Mouse (Mus musculus): ENCODE measurements around the gene Spata45. TPM values are rescaled to one million over a fixed set of nuclear protein-coding genes. Genes with fewer than 3 reads are reported as not detected.
A peak's percentile ranks its signal among the peaks of the same experiment; 100 is the strongest.

Spata45 gene
- polyA plus RNA-seq, 1 experiment, result not detected

- Histone ChIP-seq H3K9me3 (ENCODE audit: control insufficient read depth, low read length) (peaks cover 2% of the 10 kb centered on the region; the same call in 1 of the 2 replicates), H3K4me3 (replicated peaks) (no peak overlapping the region), H3K4me1 (ENCODE audit: control insufficient read depth) (peaks cover 25% of the 10 kb centered on the region), H3K36me3 (ENCODE audit: control insufficient read depth) (peaks cover 31% of the 10 kb centered on the region), H3K27me3 (ENCODE audit: control insufficient read depth) (no peaks in the 10 kb centered on the region)
- TF ChIP-seq TAL1 (IDR thresholded peaks at IDR 0.05; ENCODE audit: low read length), result no peak
- TF ChIP-seq GATA1 (IDR thresholded peaks at IDR 0.05; ENCODE audit: low read length), result no peak
Observed at GRCm38 (mm10) chr1:191055533-191055873, 19.1 kb downstream of the Spata45 start.

- no peak overlapping the region for H3K4me3 ChIP-seq (replicated peaks)
- peaks cover 23% of the 10 kb centered on the region for H3K36me3 ChIP-seq (ENCODE audit: control insufficient read depth)
- no peaks in the 10 kb centered on the region for H3K27me3 ChIP-seq (ENCODE audit: control insufficient read depth)
- H3K9me3 ChIP-seq (ENCODE audit: control insufficient read depth, low read length), result no peaks in the 10 kb centered on the region
- H3K4me1 ChIP-seq (ENCODE audit: control insufficient read depth), result peaks cover 38% of the 10 kb centered on the region
- TF ChIP-seq GATA1 (IDR thresholded peaks at IDR 0.05; ENCODE audit: low read length), result no peak
- no peak for TF ChIP-seq TAL1 (IDR thresholded peaks at IDR 0.05; ENCODE audit: low read length)
Observed at GRCm38 (mm10) chr1:191057461-191057860, 21.0 kb downstream of the Spata45 start.

- peaks cover 35% of the 10 kb centered on the region for H3K36me3 ChIP-seq (ENCODE audit: control insufficient read depth)
- H3K4me1 ChIP-seq (ENCODE audit: control insufficient read depth), result peaks cover 39% of the 10 kb centered on the region
- no peaks in the 10 kb centered on the region for H3K9me3 ChIP-seq (ENCODE audit: control insufficient read depth, low read length)
- H3K27me3 ChIP-seq (ENCODE audit: control insufficient read depth), result no peaks in the 10 kb centered on the region
- H3K4me3 ChIP-seq (replicated peaks), result peak overlapping the region; percentile 82
- no peak for TF ChIP-seq TAL1 (IDR thresholded peaks at IDR 0.05; ENCODE audit: low read length)
- TF ChIP-seq GATA1 (IDR thresholded peaks at IDR 0.05; ENCODE audit: low read length), result no peak
Observed at GRCm38 (mm10) chr1:191062241-191062780, 25.9 kb downstream of the Spata45 start.

DNA sequence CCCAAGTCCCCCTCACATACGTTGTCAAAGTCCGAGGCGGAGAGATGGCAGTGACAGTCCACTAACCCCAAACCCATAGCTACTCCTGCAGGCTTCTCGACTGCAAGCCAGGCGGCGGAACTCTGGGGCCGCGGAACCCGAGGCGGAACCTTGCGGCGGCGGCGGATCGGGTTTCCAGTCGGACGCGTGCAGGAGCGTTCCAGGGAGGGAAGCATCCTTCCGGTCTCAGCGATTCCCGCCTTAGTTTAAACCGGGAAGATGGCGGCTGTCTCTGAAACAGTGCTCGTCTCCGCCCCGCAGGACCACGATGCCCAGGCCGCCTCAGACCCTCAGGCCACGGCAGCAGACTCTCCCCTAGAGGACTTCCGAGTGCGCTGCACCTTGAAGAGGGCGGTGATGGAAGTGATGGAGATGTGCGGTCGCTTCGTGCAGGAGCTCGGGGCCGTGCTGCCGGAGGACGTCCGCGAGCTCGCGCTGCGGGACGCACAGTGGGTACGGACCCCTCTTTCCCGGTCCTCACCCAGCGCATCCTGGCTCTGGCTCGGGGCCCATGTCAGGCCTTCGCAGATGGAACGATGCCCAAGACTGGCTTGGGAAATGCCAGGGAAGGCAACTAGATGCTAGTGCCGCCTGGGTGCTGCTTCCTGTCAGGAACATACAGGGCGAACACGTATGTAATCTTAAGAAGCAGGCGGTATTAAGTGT, 26.5 kb downstream of the Spata45 start, which contains the start of the genes Tatdn3 and Nsl1:
TSS of gene Tatdn3 (minus strand) at position 152 of the 705 bp plus-strand sequence.
TSS of gene Nsl1 (plus strand) at position 232 of the 705 bp plus-strand sequence.
- Histone ChIP-seq H3K27me3 (ENCODE audit: control insufficient read depth) (no peaks in the 10 kb centered on the region), H3K36me3 (ENCODE audit: control insufficient read depth) (peaks cover 41% of the 10 kb centered on the region)
- TF ChIP-seq GATA1 (IDR thresholded peaks at IDR 0.05; ENCODE audit: low read length) (no peak), TAL1 (IDR thresholded peaks at IDR 0.05; ENCODE audit: low read length) (no peak)

GRCm38 (mm10) chr1:191063700-191064099, 27.3 kb downstream of the Spata45 start:
- TF ChIP-seq TAL1 (IDR thresholded peaks at IDR 0.05; ENCODE audit: low read length) (no peak), GATA1 (IDR thresholded peaks at IDR 0.05; ENCODE audit: low read length) (no peak)
- H3K36me3 ChIP-seq (ENCODE audit: control insufficient read depth), result peaks cover 41% of the 10 kb centered on the region
- H3K27me3 ChIP-seq (ENCODE audit: control insufficient read depth), result no peaks in the 10 kb centered on the region
- peak overlapping the region; percentile 82 for H3K4me3 ChIP-seq (replicated peaks)
- H3K9me3 ChIP-seq (ENCODE audit: control insufficient read depth, low read length), result no peaks in the 10 kb centered on the region
- peaks cover 37% of the 10 kb centered on the region for H3K4me1 ChIP-seq (ENCODE audit: control insufficient read depth)

More for the DNA sequence above, 26.5 kb downstream of the Spata45 start, which contains the start of the genes Tatdn3 and Nsl1:
- Histone ChIP-seq H3K4me3 (replicated peaks) (peak within 1 kb of the TSS; percentile 82), H3K4me1 (ENCODE audit: control insufficient read depth) (peaks cover 39% of the 10 kb centered on the region), H3K9me3 (ENCODE audit: control insufficient read depth, low read length) (no peaks in the 10 kb centered on the region)

DNA sequence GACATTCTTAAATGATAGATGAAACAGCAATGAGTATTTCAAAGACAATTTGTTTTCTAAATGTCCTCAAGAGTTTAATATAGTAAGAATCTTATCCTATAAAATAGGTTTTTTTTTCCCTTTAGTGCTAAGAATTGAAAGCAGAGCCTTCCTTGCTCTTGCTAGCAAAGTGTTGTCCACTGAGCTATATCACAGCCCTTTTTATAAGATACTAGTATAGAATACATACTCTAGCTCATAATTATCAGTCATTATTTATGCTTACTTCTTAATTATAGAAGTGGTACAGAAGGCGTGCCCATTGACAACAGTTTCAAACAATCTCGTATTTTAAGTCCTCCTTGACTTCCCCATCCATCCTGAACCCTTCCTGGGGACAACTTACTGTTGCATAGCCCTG, 28.1 kb downstream of the Spata45 start:
- TF ChIP-seq TAL1 (IDR thresholded peaks at IDR 0.05; ENCODE audit: low read length) (no peak), GATA1 (IDR thresholded peaks at IDR 0.05; ENCODE audit: low read length) (no peak)
- Histone ChIP-seq H3K36me3 (ENCODE audit: control insufficient read depth) (peaks cover 50% of the 10 kb centered on the region), H3K9me3 (ENCODE audit: control insufficient read depth, low read length) (no peaks in the 10 kb centered on the region), H3K4me1 (ENCODE audit: control insufficient read depth) (peaks cover 37% of the 10 kb centered on the region), H3K27me3 (ENCODE audit: control insufficient read depth) (no peaks in the 10 kb centered on the region), H3K4me3 (replicated peaks) (peak overlapping the region; percentile 82)

DNA sequence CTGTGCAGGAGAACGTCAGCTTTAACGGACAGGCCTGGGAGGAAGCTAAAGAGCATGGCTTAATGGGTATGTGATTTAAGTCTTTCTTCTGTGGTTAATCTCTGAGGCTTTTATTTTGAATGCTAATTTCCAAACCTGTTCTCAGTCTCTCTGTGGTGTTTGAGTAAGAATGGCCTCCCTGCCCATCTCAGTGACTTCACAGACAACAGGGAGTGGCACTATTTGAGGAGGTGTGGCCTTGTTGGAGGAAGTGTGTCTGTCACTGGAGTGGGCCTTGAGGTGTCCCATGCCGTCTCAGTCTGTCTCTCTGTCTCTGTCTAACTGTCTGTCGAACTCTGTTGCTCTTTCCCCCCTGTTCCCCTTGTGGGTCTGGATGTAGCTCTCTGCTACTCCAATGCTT, 28.7 kb downstream of the Spata45 start:
- H3K27me3 ChIP-seq (ENCODE audit: control insufficient read depth), result no peaks in the 10 kb centered on the region
- peaks cover 37% of the 10 kb centered on the region for H3K4me1 ChIP-seq (ENCODE audit: control insufficient read depth)
- H3K36me3 ChIP-seq (ENCODE audit: control insufficient read depth), result peaks cover 56% of the 10 kb centered on the region
- H3K4me3 ChIP-seq (replicated peaks), result peak overlapping the region; percentile 82
- no peak for TF ChIP-seq GATA1 (IDR thresholded peaks at IDR 0.05; ENCODE audit: low read length)
- TF ChIP-seq TAL1 (IDR thresholded peaks at IDR 0.05; ENCODE audit: low read length), result no peak
- no peaks in the 10 kb centered on the region for H3K9me3 ChIP-seq (ENCODE audit: control insufficient read depth, low read length)

DNA sequence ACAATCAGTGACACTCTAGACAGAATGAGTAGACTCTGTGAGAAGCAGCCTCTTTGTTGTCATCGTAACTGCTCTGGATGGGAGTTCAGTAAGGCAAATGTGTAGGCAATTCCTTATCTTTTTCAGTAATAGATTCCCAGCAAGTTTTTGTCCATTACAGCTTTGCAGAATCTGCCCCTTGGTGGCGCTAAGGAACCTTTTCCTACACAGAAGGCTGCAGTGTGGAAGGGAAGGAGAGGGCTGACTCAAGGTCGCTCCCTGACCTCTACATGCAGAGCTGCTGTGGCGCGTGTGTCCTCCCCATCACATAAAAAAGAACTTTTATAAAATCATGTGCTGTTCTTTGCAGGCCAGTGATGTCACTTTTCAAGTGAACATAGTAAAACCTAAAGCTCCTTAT, 31.9 kb downstream of the Spata45 start:
- Histone ChIP-seq H3K4me1 (ENCODE audit: control insufficient read depth) (peaks cover 24% of the 10 kb centered on the region), H3K4me3 (replicated peaks) (no peak overlapping the region), H3K27me3 (ENCODE audit: control insufficient read depth) (no peaks in the 10 kb centered on the region), H3K9me3 (ENCODE audit: control insufficient read depth, low read length) (no peaks in the 10 kb centered on the region), H3K36me3 (ENCODE audit: control insufficient read depth) (peaks cover 88% of the 10 kb centered on the region)
- TF ChIP-seq GATA1 (IDR thresholded peaks at IDR 0.05; ENCODE audit: low read length) (no peak), TAL1 (IDR thresholded peaks at IDR 0.05; ENCODE audit: low read length) (no peak)

GRCm38 (mm10) chr1:191070259-191070658, 33.8 kb downstream of the Spata45 start:
- H3K36me3 ChIP-seq (ENCODE audit: control insufficient read depth), result peaks cover 99% of the 10 kb centered on the region
- H3K4me1 ChIP-seq (ENCODE audit: control insufficient read depth), result peaks cover 6% of the 10 kb centered on the region
- TF ChIP-seq TAL1 (IDR thresholded peaks at IDR 0.05; ENCODE audit: low read length) (no peak), GATA1 (IDR thresholded peaks at IDR 0.05; ENCODE audit: low read length) (no peak)
- H3K27me3 ChIP-seq (ENCODE audit: control insufficient read depth), result no peaks in the 10 kb centered on the region
- no peak overlapping the region for H3K4me3 ChIP-seq (replicated peaks)
- no peaks in the 10 kb centered on the region for H3K9me3 ChIP-seq (ENCODE audit: control insufficient read depth, low read length)
